Mouse (Mus musculus) lung, embryonic 16.5 days (tissue): ENCODE data around the gene Msi1. TPM values are rescaled to one million over a fixed set of nuclear protein-coding genes. Genes with fewer than 3 reads are reported as not detected.

ENCODE experiments used
- ATAC-seq: fragments of 200-750 bp; cut with Nextera tagmentation; 2 replicates; pipeline ENCODE4 v1.8.0; 2017; ENCODE audit warnings: low read depth, mild to moderate bottlenecking, moderate library complexity
- H3K27ac ChIP-seq: fragments of 300-500 bp; sonication (generic); 2 replicates; pipeline ENCODE4 v1.5.1; 2014; ENCODE audit warnings: mild to moderate bottlenecking, control low read depth, low read length
- H3K27me3 ChIP-seq: fragments of 300-500 bp; sonication (generic); 2 replicates; pipeline ENCODE4 v1.6.1; 2014; ENCODE audit warnings: low read depth, low read length, mixed read lengths; ENCODE audit not compliant: control insufficient read depth, insufficient read depth
- H3K36me3 ChIP-seq: fragments of 300-500 bp; sonication (generic); 2 replicates; pipeline ENCODE4 v1.6.1; 2014; ENCODE audit warnings: low read length; ENCODE audit not compliant: control insufficient read depth, insufficient read depth
- H3K4me1 ChIP-seq: fragments of 300-500 bp; sonication (generic); replicated peaks from 2 replicates; pipeline ENCODE4 v1.6.1; 2014; ENCODE audit warnings: low read length, mixed read lengths; ENCODE audit not compliant: control insufficient read depth, insufficient read depth
- H3K4me2 ChIP-seq: fragments of 300-500 bp; sonication (generic); 2 replicates; pipeline ENCODE4 v1.6.1; 2014; ENCODE audit warnings: low read depth, low read length, control low read depth
- H3K4me3 ChIP-seq: fragments of 300-500 bp; sonication (generic); 2 replicates; pipeline ENCODE4 v1.5.1; 2014; ENCODE audit warnings: mild to moderate bottlenecking, low read length, control low read depth
- H3K9ac ChIP-seq: fragments of 300-500 bp; sonication (generic); 2 replicates; pipeline ENCODE4 v1.6.1; 2014; ENCODE audit warnings: low read length, control low read depth
- H3K9me3 ChIP-seq: fragments of 300-500 bp; sonication (generic); 2 replicates; pipeline ENCODE4 v1.6.1; 2016; ENCODE audit warnings: low read length; ENCODE audit not compliant: control insufficient read depth
- WGBS: fragments of 180-500 bp; shearing (Covaris S2); extraction: QIAGEN DNeasy Blood & Tissue Kit; methylation state at CpG from one replicate; pipeline ENCODE4 v1.1.7; 2014; 5-methylcytosine and 5-hydroxymethylcytosine counted together
- polyA plus RNA-seq: library from polyadenylated mRNA; unstranded; fragments of >200 nt; fragmentation: Nextera tagmentation; extraction: Ambion mirVana; gene quantifications from 2 replicates; pipeline ENCODE4 v1.2.1, GENCODE M21; 2015

Msi1 gene
- polyA plus RNA-seq, 1 experiment from 2014 or later, result 6.0 TPM

- Histone ChIP-seq H3K9me3 (no peaks in the 10 kb centered on the region), H3K9ac (peak overlapping the region; percentile 90; the same call in 1 of the 2 replicates), H3K27ac (no peak overlapping the region), H3K27me3 (peaks cover 17% of the 10 kb centered on the region), H3K36me3 (0 out of 2 replicates have a peak, but pooled peaks cover 2% of the 10 kb centered on the region), H3K4me1 (peaks cover 23% of the 10 kb centered on the region), H3K4me2 (peak overlapping the region; percentile 99), H3K4me3 (peak overlapping the region; percentile 90)
- WGBS, result 14% methylated on average over 14 of the region's 14 CpGs
- ATAC-seq, result no peak
Measured at GRCm38 (mm10) chr5:115431061-115431897, 1.9 kb downstream of the Msi1 start.

- H3K9me3 ChIP-seq, result no peaks in the 10 kb centered on the region
- H3K27ac ChIP-seq, result no peak overlapping the region
- 0 out of 2 replicates have a peak overlapping the region, but pooled peaks have one; percentile 8 for H3K9ac ChIP-seq
- H3K27me3 ChIP-seq, result peaks cover 16% of the 10 kb centered on the region
- H3K4me1 ChIP-seq, result peaks cover 29% of the 10 kb centered on the region
- no peak for ATAC-seq
- H3K4me2 ChIP-seq, result no peak overlapping the region
- 0 out of 2 replicates have a peak, but pooled peaks cover 2% of the 10 kb centered on the region for H3K36me3 ChIP-seq
- no peak overlapping the region for H3K4me3 ChIP-seq
- 26% methylated on average over 7 of the region's 7 CpGs for WGBS
Measured at GRCm38 (mm10) chr5:115431898-115432259, 2.5 kb downstream of the Msi1 start.

DNA sequence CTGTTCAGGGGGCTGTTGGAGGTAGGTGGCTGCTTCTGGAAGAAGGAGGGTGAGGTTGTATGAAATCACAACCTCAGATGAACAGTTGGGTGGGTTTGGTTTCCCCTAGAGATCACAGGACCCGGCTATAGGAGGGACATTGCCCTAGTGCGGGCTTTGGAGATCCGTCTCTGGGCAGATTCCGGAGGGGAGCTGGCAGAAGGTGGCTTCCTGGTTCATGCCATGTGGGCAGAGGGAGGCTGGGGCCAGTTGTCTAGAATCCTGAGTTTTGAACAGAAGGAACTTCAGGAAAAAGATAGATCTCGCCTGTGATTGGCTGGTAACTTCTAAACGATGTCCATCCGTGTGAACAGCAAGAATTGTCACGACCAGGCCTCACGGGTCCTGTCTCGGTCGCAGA, 3.0 kb downstream of the Msi1 start:
- 78% methylated on average over 11 of the region's 11 CpGs for WGBS
- Histone ChIP-seq H3K4me3 (no peak overlapping the region), H3K9ac (no peak overlapping the region), H3K27me3 (peaks cover 12% of the 10 kb centered on the region), H3K36me3 (0 out of 2 replicates have a peak, but pooled peaks cover 2% of the 10 kb centered on the region), H3K4me1 (peaks cover 31% of the 10 kb centered on the region), H3K27ac (no peak overlapping the region), H3K4me2 (no peak overlapping the region), H3K9me3 (no peaks in the 10 kb centered on the region)
- no peak for ATAC-seq

- peaks cover 31% of the 10 kb centered on the region for H3K4me1 ChIP-seq
- H3K27me3 ChIP-seq, result peaks cover 7% of the 10 kb centered on the region
- H3K9me3 ChIP-seq, result no peaks in the 10 kb centered on the region
- no peak overlapping the region for H3K4me2 ChIP-seq
- H3K36me3 ChIP-seq, result 0 out of 2 replicates have a peak, but pooled peaks cover 2% of the 10 kb centered on the region
- no peak overlapping the region for H3K4me3 ChIP-seq
- no peak for ATAC-seq
- WGBS, result 85% methylated on average over 8 of the region's 8 CpGs
- no peak overlapping the region for H3K9ac ChIP-seq
- no peak overlapping the region for H3K27ac ChIP-seq
Measured at GRCm38 (mm10) chr5:115433191-115433590, 3.8 kb downstream of the Msi1 start.

DNA sequence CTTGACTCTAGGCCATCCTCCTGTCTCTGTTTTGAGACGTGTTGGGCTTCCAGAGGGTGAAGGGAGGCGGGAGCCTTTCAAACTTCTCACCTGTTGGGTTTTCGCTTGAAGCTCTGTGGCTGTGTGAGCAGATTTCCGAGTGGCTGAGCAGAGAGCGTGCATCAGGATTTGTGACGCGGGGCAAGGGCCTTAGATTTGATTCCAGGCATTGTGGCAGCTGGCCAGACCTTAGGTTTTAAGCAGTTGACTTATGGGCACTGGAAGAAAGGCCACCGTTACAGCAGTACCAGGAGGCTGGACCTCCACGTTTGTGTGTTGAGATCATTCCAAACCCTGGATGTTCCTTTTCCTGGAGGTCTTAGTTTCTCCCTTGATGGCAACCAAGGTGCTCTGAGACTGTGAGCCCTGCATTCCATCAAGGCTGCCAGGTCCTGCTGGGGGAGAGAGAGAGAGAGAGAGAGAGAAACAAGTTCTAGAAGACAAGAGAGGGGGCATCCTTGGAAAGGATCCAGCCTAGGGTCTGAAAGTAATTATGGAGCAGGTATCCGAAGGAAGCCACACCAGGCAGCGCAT, 5.0 kb downstream of the Msi1 start:
- 62% methylated on average over 11 of the region's 11 CpGs for WGBS
- peaks cover 26% of the 10 kb centered on the region for H3K4me1 ChIP-seq
- no peak overlapping the region for H3K27ac ChIP-seq

DNA sequence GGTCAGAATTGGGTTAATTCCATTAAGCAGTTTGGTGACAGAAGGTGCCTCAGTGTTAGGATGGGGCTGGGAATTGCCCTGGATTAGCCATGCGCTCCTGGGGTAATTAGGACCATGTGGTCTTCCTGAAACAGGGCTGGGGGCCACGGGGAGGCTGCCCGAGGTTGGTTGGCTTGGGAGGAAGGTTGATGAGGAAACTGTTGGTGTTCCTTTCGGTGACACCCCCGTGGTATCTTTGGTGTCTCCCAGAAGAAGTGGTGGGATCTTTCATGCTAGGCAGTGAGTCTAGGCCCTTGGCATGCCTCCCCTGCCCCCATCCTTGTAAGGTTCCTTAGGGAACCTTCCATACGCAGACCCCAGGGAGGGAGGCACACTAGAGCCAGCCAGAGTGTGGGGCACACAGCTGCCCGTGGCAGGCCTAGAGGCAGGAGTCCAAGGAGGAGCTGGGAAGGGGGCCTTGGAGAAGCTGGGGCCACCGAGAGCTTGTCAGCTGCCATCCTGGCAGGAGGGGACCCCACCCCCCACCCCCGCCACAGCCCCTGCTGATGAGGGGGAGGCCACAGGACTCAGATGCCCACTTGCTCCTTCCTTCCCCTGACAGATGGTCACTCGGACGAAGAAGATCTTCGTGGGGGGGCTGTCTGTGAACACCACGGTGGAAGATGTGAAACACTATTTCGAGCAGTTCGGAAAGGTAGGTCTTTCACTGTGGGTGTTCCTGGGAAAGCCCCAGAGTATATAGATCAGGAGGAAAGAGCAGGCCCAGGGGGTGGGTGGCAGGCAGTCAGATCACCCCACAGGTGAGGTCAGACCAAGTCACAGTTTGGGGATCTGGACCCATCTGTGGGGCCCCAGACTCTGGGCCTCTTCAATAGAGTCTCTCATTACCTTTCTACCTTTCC, 5.7 kb downstream of the Msi1 start:
- no peaks in the 10 kb centered on the region for H3K9me3 ChIP-seq
- peaks cover 26% of the 10 kb centered on the region for H3K4me1 ChIP-seq
- 0 out of 2 replicates have a peak, but pooled peaks cover 2% of the 10 kb centered on the region for H3K36me3 ChIP-seq
- 58% methylated on average over 15 of the region's 15 CpGs for WGBS
- H3K4me2 ChIP-seq, result no peak overlapping the region
- no peak for ATAC-seq
- H3K9ac ChIP-seq, result no peak overlapping the region
- no peaks in the 10 kb centered on the region for H3K27me3 ChIP-seq
- no peak overlapping the region for H3K27ac ChIP-seq
- no peak overlapping the region for H3K4me3 ChIP-seq

More for the DNA sequence above, 5.0 kb downstream of the Msi1 start:
- ATAC-seq, result no peak
- H3K9me3 ChIP-seq, result no peaks in the 10 kb centered on the region
- no peak overlapping the region for H3K4me2 ChIP-seq
- H3K27me3 ChIP-seq, result no peaks in the 10 kb centered on the region
- no peak overlapping the region for H3K4me3 ChIP-seq
- H3K9ac ChIP-seq, result no peak overlapping the region
- 0 out of 2 replicates have a peak, but pooled peaks cover 2% of the 10 kb centered on the region for H3K36me3 ChIP-seq

DNA sequence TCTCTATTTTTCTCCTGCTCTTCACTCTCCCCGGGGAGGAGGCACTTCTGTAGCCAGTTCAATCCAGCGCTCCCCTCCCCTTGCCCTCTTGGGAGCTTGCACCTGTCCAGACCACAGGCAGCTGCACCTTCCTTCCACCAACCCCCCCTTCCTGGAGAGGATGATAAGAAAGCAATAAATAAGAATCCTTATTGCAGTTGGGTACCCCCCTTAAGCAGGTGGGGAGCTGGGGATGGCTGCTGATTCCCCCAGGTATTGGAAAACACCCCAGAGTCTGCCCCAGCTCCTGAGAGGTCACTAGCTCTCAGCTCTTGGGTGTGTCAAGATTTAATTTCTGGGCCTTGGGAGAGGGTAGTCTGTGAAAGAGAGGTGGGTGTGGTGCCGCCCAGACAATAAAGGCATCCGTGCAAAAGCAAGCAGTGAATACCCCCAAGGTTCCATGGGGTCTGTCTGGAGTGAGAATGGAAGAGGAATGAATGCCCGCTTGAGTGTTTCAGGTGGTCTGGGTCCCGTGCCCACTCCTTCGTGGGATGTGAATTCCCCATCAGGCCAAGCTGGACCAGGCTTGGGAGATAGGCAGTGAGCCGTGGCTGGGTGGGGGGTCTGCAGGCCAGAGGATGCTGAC, 6.5 kb downstream of the Msi1 start:
- Histone ChIP-seq H3K27ac (peak overlapping the region; percentile 78), H3K4me1 (peaks cover 24% of the 10 kb centered on the region), H3K4me3 (peak overlapping the region; percentile 52), H3K9ac (peak overlapping the region; percentile 80), H3K4me2 (peak overlapping the region; percentile 83), H3K36me3 (0 out of 2 replicates have a peak, but pooled peaks cover 2% of the 10 kb centered on the region), H3K27me3 (no peaks in the 10 kb centered on the region), H3K9me3 (no peaks in the 10 kb centered on the region)
- ATAC-seq, result no peak
- WGBS, result 32% methylated on average over 8 of the region's 8 CpGs

DNA sequence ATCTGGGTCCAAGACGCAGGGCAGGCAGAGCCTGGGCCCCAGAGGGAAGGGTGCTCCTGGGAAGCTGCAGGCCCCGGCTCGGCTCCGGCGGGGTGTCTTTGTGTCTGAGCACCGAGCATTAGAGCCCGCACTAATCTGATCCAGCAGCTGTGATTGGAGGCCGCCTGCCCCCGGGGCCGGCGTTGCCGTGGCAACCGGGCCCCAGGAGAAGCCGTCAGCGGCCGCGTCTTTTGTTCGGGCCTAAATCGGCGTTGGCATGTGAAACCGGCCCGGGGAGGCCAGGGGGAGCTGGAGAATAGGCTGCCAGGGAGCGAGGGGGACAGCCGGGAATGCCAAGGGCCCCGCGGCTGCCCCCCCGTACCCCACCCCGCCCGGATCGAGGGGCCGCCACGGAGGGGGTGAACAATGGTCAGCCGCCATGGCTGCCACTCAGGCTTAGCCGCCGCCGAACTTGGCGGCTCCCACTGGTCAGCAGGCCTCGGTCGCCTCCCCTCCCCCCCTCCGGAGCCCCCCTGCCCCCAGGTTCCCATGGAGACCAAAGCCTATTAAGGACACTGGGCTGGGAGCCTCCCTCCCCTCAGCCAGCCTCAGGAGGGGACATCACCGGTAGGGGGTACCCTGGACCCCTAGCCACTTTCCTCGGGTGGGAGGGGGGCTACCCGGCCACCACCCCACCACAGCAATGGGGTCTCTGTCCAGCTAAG, 7.2 kb downstream of the Msi1 start:
- peaks cover 18% of the 10 kb centered on the region for H3K4me1 ChIP-seq

More for the DNA sequence above, 7.2 kb downstream of the Msi1 start:
- Histone ChIP-seq H3K4me3 (peak overlapping the region; percentile 52), H3K9me3 (no peaks in the 10 kb centered on the region), H3K27me3 (no peaks in the 10 kb centered on the region), H3K27ac (peak overlapping the region; percentile 78), H3K9ac (peak overlapping the region; percentile 80), H3K4me2 (peak overlapping the region; percentile 83), H3K36me3 (0 out of 2 replicates have a peak, but pooled peaks cover 2% of the 10 kb centered on the region)
- under 1% methylated on average over 42 of the region's 43 CpGs for WGBS
- peak; percentile 87 for ATAC-seq
